Mouse (Mus musculus) ES-Bruce4 (cell line): Measurements from ENCODE around the gene Slc8a1.

ENCODE experiments used
- CTCF ChIP-seq: IDR thresholded peaks from one replicate; pipeline ENCODE4 v1.8.1; 2011; ENCODE audit warnings: low read depth, low read length
- POLR2A ChIP-seq: IDR thresholded peaks from one replicate; pipeline ENCODE4 v1.8.1; 2011; ENCODE audit warnings: low read length; ENCODE audit not compliant: insufficient read depth

GRCm38 (mm10) chr17:81548016-81548415 is 190.2 kb downstream of the Slc8a1 start:
- TF ChIP-seq CTCF (no peak), POLR2A (no peak)
